Mouse (Mus musculus): Measurements from ENCODE around the gene Fam168b. TPM values are rescaled to one million over a fixed set of nuclear protein-coding genes. Genes with fewer than 3 reads are reported as not detected.

The Fam168b gene
- polyA plus RNA-seq (2012; ENCODE audit: low replicate concordance), result 229 and 336 TPM in 2 replicates

GRCm38 (mm10) chr1:34842887-34843618 is at the start of gene Fam168b:
Gene Fam168b, minus strand, starts transcription at chr1:34843065.

DNA sequence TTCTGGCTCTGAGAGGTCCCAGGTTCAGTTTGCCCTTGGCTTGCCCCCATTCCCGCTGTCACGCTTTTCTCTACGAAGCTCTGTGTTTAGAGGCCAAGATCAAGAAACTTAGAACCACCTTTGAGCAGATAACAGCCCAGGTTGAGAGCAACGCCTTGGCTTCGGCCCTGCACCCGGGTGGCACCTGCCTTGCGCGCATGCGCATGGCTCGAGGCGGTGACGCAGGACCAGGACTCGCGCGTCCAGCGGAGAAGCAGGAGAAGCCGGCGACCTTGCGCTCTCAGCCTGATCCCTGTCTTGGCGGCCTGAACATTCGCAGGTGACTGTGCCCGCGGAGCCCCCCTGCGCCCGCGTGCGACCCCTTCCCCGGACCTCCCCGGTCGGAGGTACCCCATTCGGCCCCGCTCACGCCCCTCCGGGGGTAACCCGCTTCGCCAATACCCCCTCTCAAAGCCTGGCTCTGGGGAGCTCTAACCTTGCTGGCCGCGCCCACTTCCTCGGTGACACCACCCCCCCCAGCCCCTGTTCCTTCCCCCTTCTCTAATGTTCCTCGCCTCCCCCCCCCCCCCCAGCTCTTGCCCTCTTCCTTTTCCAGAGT is 7.0 kb upstream of the Fam168b start, which contains the start of gene Plekhb2:
Plekhb2 (plus strand) TSS at position 232 of the 598 bp plus-strand sequence.

Other genes starting within 250 kb of the Fam168b start
- 4.4 and 9.9 TPM in 2 replicates for gene Plekhb2, start 6.9 kb upstream of the Fam168b start, polyA plus RNA-seq (2012; ENCODE audit: low replicate concordance)